Mouse (Mus musculus) embryonic facial prominence, embryonic 11.5 days (tissue): ENCODE data around the gene Gm20388. TPM values are rescaled to one million over a fixed set of nuclear protein-coding genes. Genes with fewer than 3 reads are reported as not detected.

ENCODE experiments used
- ATAC-seq: fragments of 200-750 bp; cut with Nextera tagmentation; replicated peaks from 2 replicates; pipeline ENCODE4 v1.8.0; 2017; ENCODE audit warnings: low read depth; ENCODE audit not compliant: insufficient number of reproducible peaks, low FRiP score, low TSS enrichment
- DNase-seq: peaks from one replicate; pipeline ENCODE4 v3.0.0-alpha.2; 2015; ENCODE audit warnings: low spot score
- H3K27ac ChIP-seq: fragments of 300-500 bp; sonication (generic); replicated peaks from 2 replicates; pipeline ENCODE4 v1.5.1; 2014; ENCODE audit warnings: mild to moderate bottlenecking, low read depth, low read length, control low read depth
- H3K27me3 ChIP-seq: fragments of 300-500 bp; sonication (generic); 2 replicates; pipeline ENCODE4 v1.6.1; 2014; ENCODE audit warnings: mild to moderate bottlenecking, low read length, moderate library complexity, mixed read lengths; ENCODE audit not compliant: control insufficient read depth, insufficient read depth
- H3K36me3 ChIP-seq: fragments of 300-500 bp; sonication (generic); replicated peaks from 2 replicates; pipeline ENCODE4 v1.6.1; 2014; ENCODE audit warnings: low read depth, mild to moderate bottlenecking, low read length, moderate library complexity, mixed read lengths; ENCODE audit not compliant: control insufficient read depth, insufficient read depth
- H3K4me1 ChIP-seq: fragments of 300-500 bp; sonication (generic); 2 replicates; pipeline ENCODE4 v1.6.1; 2014; ENCODE audit warnings: low read length, mixed read lengths; ENCODE audit not compliant: control insufficient read depth, insufficient read depth
- H3K4me2 ChIP-seq: fragments of 300-500 bp; sonication (generic); 2 replicates; pipeline ENCODE4 v1.6.1; 2014; ENCODE audit warnings: low read depth, mild to moderate bottlenecking, control low read depth, low read length, moderate library complexity
- H3K4me3 ChIP-seq: fragments of 300-500 bp; sonication (generic); 2 replicates; pipeline ENCODE4 v1.5.1; 2014; ENCODE audit warnings: low read depth, low read length, control low read depth
- H3K9ac ChIP-seq: fragments of 300-500 bp; sonication (generic); replicated peaks from 2 replicates; pipeline ENCODE4 v1.6.1; 2014; ENCODE audit warnings: mild to moderate bottlenecking, control low read depth, low read length
- H3K9me3 ChIP-seq: fragments of 300-500 bp; sonication (generic); replicated peaks from 2 replicates; pipeline ENCODE4 v1.6.1; 2016; ENCODE audit warnings: mild to moderate bottlenecking, low read length, inconsistent platforms, mixed read lengths; ENCODE audit not compliant: control insufficient read depth
- WGBS: fragments of 180-500 bp; shearing (Covaris S2); extraction: QIAGEN DNeasy Blood & Tissue Kit; methylation state at CpG from one replicate; pipeline ENCODE4 v1.1.7; 2014; 5-methylcytosine and 5-hydroxymethylcytosine counted together
- polyA plus RNA-seq: library from polyadenylated mRNA; unstranded; fragments of >200 nt; fragmentation: Nextera tagmentation; extraction: Ambion mirVana; gene quantifications from 2 replicates; pipeline ENCODE4 v1.2.1, GENCODE M21; 2014

Gene Gm20388
- polyA plus RNA-seq, 1 experiment from 2014 or later: 3.1 TPM

- Histone ChIP-seq H3K9ac (no peak overlapping the region), H3K27me3 (no peaks in the 10 kb centered on the region), H3K4me1 (no peaks in the 10 kb centered on the region; the same call in 1 of the 2 replicates), H3K36me3 (no peaks in the 10 kb centered on the region), H3K9me3 (no peaks in the 10 kb centered on the region), H3K4me3 (no peak overlapping the region), H3K27ac (no peak overlapping the region), H3K4me2 (no peak overlapping the region)
- 46% methylated on average over 4 of the region's 4 CpGs for WGBS
- DNase-seq: no peak
- ATAC-seq: no peak
Observed at GRCm38 (mm10) chr8:122938591-122938990, 3027.9 kb downstream of the Gm20388 start.

- Histone ChIP-seq H3K9ac (no peak overlapping the region), H3K4me3 (no peak overlapping the region), H3K4me1 (no peaks in the 10 kb centered on the region), H3K27me3 (no peaks in the 10 kb centered on the region), H3K27ac (no peak overlapping the region), H3K4me2 (no peak overlapping the region), H3K9me3 (no peaks in the 10 kb centered on the region), H3K36me3 (no peaks in the 10 kb centered on the region)
- no peak for DNase-seq
- 82% methylated on average over 9 of the region's 9 CpGs for WGBS
- no peak for ATAC-seq
Observed at GRCm38 (mm10) chr8:122942803-122943713, 3032.4 kb downstream of the Gm20388 start.

- no peak for ATAC-seq
- no peaks in the 10 kb centered on the region for H3K36me3 ChIP-seq
- H3K9ac ChIP-seq: no peak overlapping the region
- no peaks in the 10 kb centered on the region for H3K9me3 ChIP-seq
- no peaks in the 10 kb centered on the region for H3K4me1 ChIP-seq
- WGBS: 69% methylated on average over 2 of the region's 2 CpGs
- no peak overlapping the region for H3K4me2 ChIP-seq
- H3K27me3 ChIP-seq: no peaks in the 10 kb centered on the region
- no peak overlapping the region for H3K4me3 ChIP-seq
- no peak overlapping the region for H3K27ac ChIP-seq
- DNase-seq: no peak
Observed at GRCm38 (mm10) chr8:122945775-122946174, 3035.1 kb downstream of the Gm20388 start.

GRCm38 (mm10) chr8:122949701-122950100, 3039.1 kb downstream of the Gm20388 start:
- DNase-seq (no peak), ATAC-seq (no peak)
- H3K27me3 ChIP-seq: no peaks in the 10 kb centered on the region
- no peaks in the 10 kb centered on the region for H3K4me1 ChIP-seq
- H3K9ac ChIP-seq: no peak overlapping the region
- no peak overlapping the region for H3K4me3 ChIP-seq
- no peak overlapping the region for H3K4me2 ChIP-seq
- H3K36me3 ChIP-seq: no peaks in the 10 kb centered on the region
- 81% methylated on average over 5 of the region's 5 CpGs for WGBS
- no peaks in the 10 kb centered on the region for H3K9me3 ChIP-seq
- H3K27ac ChIP-seq: no peak overlapping the region

GRCm38 (mm10) chr8:122951456-122951855, 3040.8 kb downstream of the Gm20388 start:
- no peak for DNase-seq
- 87% methylated on average over 5 of the region's 5 CpGs for WGBS
- no peak overlapping the region for H3K9ac ChIP-seq
- ATAC-seq: no peak
- no peaks in the 10 kb centered on the region for H3K36me3 ChIP-seq
- no peaks in the 10 kb centered on the region for H3K4me1 ChIP-seq
- H3K4me2 ChIP-seq: no peak overlapping the region
- no peak overlapping the region for H3K4me3 ChIP-seq
- no peaks in the 10 kb centered on the region for H3K27me3 ChIP-seq
- no peak overlapping the region for H3K27ac ChIP-seq
- H3K9me3 ChIP-seq: no peaks in the 10 kb centered on the region

- H3K27me3 ChIP-seq: no peaks in the 10 kb centered on the region
- no peaks in the 10 kb centered on the region for H3K4me1 ChIP-seq
- no peak overlapping the region for H3K4me3 ChIP-seq
- no peak overlapping the region for H3K9ac ChIP-seq
- WGBS: 87% methylated on average over 6 of the region's 6 CpGs
- no peaks in the 10 kb centered on the region for H3K9me3 ChIP-seq
- no peaks in the 10 kb centered on the region for H3K36me3 ChIP-seq
- no peak overlapping the region for H3K27ac ChIP-seq
- no peak for ATAC-seq
- no peak overlapping the region for H3K4me2 ChIP-seq
- DNase-seq: no peak
Observed at GRCm38 (mm10) chr8:122953028-122953427, 3042.4 kb downstream of the Gm20388 start.

GRCm38 (mm10) chr8:122954090-122954799, 3043.6 kb downstream of the Gm20388 start:
- Histone ChIP-seq H3K4me3 (no peak overlapping the region), H3K27me3 (no peaks in the 10 kb centered on the region), H3K4me2 (no peak overlapping the region), H3K27ac (no peak overlapping the region), H3K9me3 (no peaks in the 10 kb centered on the region), H3K9ac (no peak overlapping the region), H3K4me1 (no peaks in the 10 kb centered on the region), H3K36me3 (no peaks in the 10 kb centered on the region)
- DNase-seq (no peak), ATAC-seq (no peak)
- 84% methylated on average over 3 of the region's 3 CpGs for WGBS

GRCm38 (mm10) chr8:122955195-122955594, 3044.6 kb downstream of the Gm20388 start:
- no peak overlapping the region for H3K4me2 ChIP-seq
- no peak overlapping the region for H3K9ac ChIP-seq
- H3K4me3 ChIP-seq: no peak overlapping the region
- no peaks in the 10 kb centered on the region for H3K9me3 ChIP-seq
- no peaks in the 10 kb centered on the region for H3K4me1 ChIP-seq
- no peak overlapping the region for H3K27ac ChIP-seq
- no peaks in the 10 kb centered on the region for H3K27me3 ChIP-seq
- no peak for DNase-seq
- H3K36me3 ChIP-seq: no peaks in the 10 kb centered on the region
- no peak for ATAC-seq
